Mouse (Mus musculus): ENCODE data around the gene Mtch1.

- TF ChIP-seq CTCF (IDR thresholded peaks at IDR 0.05; ENCODE audit: low read depth, low read length) (no peak), POLR2A (IDR thresholded peaks at IDR 0.05; ENCODE audit: insufficient read depth, low read length) (no peak), EP300 (IDR thresholded peaks at IDR 0.05; ENCODE audit: insufficient read depth, low read depth, low read length) (no peak)
These were observed 30.8 kb downstream of the Mtch1 start for GRCm38 (mm10) chr17:29316891-29317290.
